Mouse (Mus musculus) ZHBTc4 (cell line): ENCODE data around the gene Tuba8.

Experiments used
- DNase-seq: peaks from one replicate; pipeline ENCODE4 v3.0.0-alpha.2; 2011; ENCODE audit warnings: low read depth, low spot score

The Tuba8 gene

DNA sequence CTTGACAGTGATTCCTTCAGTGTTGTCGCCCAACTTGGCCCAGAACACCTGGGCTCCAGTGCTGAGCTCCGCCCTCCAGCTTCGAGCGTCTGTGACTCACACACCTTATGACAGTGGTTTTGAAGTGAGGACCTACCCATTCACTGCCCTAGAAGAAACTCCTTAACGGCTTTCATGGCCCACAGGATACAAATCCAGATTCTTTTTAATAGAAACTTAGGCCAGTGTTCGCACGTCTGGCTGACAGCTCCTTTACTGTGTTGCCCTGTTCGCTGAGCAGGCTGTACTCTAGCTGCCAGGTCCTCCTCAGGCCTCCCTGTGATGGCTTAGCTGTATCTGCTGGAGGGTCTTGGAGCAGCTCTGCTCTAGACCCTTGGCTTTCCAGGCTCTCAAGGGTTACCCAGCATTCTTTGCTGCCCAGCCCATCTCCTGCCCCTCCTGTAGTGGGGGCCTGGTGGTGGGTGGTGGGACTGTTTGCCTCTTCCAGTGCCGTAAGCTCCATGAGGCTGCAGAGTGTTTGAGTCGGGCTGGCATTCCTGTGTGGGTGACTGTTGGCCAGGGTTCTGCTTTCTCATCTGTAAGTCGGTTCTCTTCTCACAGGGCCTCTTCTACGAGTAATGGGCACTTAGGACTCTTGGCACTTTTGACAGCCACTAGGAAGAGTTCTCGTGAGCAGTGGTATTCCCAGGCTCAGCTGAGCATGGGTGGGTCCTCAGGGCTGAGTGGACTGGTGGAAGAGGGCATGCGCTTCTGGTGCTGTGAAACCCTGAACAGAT is 15.4 kb upstream of the Tuba8 start:
- no peak for DNase-seq

DNA sequence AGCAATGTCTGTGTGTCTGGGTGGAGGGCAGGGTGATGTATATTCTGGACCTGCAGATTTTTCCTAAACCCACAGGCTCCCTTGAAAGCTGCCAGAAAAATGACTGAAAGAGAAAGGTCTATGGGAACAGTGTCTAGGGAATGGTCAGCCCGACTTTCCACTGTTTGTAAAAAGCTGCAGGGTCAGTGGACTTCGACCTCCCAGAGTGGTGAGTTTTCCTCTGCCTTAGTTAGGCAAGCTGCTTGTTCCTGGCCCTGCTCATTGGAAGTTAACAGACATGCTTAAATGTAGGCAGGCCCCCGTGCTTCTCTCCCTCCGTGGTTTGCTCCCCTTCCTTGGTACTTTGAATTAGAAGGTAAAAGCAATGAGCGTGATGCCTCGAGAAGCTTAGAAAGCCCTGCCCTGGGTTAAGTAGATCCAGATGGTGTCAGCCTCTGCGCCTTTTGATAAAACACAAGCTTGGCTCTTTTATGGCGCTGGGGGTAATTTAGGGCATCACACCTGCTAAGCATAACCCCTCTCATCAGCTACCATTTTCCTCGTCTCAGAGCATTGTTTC is 12.6 kb upstream of the Tuba8 start:
- DNase-seq = no peak

DNA sequence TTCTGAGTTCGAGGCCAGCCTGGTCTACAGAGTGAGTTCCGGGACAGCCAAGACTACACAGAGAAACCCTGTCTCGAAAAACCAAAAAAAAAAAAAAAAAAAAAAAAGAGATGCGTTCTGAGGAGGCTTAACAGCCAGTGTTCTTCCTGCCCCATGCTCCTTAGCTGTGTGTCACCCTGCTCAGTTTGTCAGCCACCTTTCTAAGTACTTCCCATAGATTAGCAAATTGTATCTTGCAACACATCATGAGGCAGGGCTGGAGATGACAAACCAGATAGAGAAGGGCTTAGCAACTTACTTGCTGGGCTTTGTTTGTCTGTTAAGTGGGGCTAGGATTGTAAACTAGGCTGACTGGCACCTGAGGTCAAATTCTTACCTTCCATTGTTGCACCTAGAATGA is 10.0 kb upstream of the Tuba8 start:
- DNase-seq = no peak

DNA sequence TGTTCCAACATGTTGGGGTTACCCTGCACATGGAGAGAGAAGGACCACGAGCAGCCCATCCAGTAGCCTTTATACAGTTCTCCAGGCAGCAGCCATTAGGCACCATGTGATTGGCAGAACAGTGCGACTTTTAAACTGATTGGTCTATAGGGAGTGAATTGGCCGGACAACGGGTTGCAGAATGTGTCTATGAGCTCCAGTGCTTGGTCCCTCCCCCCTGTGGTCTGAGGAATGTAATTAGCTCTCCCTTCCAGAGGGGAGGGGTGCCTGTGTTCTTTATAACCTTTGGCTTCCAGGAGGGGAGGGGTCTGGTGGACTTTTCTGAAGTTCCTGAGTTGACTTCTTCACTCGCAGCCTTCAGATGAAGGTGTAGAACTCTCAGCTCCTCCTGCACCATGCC is 8.5 kb upstream of the Tuba8 start:
- peak; percentile 72 for DNase-seq

DNA sequence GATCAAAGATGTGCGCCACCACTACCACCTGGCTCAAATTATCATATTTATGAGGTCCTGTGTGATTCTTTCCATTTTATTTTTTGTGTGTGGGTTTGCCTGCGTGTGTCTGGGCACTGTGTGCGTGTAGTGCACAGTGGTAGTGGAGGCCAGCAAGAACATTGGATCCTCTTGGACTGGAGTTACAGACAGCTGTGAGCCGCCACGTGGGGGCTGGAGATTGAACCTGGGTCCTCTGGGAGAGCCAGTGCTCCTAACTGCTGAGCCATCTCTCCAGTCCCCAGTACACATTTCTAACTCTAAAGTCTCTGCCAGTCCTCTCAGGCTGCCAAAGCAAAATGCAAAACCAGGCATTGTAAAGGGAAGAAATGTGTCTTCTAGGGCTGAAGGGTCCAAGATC is 4.0 kb upstream of the Tuba8 start:
- DNase-seq = no peak

DNA sequence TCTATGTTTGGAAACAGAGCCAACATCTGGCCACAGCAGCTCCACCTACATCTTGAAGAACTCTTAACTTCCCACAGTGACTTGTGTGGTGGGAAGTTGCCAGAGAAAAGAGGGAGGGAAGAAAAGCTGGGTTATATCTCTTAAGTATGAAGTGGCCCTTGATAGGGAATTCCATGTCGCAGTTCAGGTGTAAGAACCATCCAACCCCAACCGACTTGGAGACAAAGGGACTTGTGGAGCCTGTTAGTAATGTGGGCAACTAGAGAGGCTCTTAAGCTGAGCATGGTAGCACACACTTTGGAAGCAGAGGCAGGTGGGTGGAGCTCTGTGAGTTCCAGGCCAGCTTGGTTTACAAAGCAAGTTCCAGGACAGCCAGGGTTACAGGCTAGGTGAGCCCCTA is 912 bp upstream of the Tuba8 start:
- DNase-seq = no peak

DNA sequence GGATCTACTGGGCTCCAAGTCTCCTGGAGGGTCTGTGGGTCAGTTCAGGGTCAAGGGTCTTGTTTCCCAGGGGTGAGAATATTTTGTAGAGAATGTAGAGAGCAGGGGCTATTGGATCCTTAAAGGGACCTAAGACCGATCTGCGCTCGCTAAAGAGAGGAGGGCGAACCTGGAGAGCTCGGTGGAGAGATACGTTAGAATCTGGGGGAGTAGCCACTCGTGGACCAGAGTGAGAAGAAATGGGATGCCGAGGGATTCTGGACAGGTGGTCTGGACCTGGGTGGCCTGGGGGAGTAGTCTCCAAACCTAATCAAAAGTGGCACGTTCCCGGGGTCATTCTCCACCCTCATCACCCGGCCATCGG is 412 bp downstream of the Tuba8 start:
- DNase-seq = no peak

DNA sequence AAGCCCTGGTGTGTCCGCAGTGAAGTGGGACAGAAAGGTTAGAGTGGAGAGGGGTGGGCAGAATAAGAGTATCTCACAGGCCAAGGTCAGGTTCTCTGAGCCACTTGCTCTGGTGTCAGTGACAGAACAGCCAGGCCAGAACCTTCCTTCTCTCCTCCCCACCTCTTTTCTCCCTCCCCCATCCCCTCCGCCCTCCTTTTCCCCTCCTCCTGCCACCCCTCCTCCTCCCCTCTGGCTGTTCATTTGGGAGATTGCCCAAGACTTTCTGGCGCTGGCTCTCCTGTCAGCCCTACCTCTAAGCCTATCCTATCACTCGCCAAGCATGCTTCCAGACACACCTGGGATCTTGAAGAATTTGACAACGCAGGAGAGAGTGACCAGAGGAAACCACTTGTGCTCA is 1.2 kb downstream of the Tuba8 start:
- no peak for DNase-seq

DNA sequence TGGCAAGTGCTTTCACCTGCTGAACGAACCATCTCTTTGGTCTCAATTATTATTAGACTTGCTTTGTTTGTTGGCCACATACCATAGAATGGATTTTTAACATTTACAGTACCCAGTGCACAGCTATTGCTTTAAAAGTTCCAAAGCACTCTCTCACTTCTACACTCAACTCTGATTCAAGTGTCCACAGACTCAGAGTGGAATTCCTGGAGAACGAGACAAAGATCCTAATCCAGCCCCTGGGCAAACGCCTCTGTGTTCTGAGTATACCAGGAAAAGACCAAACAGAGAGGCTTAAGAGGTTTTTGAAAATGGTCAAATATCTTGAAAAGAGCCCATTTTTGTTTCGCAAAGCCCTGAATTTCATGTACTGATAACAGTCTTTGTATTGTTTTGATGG is 2.5 kb downstream of the Tuba8 start:
- DNase-seq = no peak

DNA sequence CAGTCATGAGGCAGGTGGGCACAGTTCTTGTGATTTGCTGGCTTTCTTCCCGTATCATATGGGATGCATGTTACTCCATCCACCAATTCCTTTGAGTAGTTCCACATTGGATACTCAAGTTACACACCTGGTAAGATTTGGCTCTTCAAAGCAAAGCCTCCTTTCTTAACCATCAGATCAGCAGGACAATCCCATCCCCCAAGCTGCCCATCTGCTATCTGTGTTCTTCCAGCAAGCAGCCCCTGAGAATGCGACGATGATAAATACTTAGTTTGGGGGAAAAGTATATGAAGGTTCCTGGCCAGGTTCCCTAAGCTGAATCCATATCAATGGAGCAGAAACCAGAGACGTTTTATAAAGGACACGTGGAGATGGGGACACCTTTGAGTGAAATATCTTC is 3.7 kb downstream of the Tuba8 start:
- no peak for DNase-seq

DNA sequence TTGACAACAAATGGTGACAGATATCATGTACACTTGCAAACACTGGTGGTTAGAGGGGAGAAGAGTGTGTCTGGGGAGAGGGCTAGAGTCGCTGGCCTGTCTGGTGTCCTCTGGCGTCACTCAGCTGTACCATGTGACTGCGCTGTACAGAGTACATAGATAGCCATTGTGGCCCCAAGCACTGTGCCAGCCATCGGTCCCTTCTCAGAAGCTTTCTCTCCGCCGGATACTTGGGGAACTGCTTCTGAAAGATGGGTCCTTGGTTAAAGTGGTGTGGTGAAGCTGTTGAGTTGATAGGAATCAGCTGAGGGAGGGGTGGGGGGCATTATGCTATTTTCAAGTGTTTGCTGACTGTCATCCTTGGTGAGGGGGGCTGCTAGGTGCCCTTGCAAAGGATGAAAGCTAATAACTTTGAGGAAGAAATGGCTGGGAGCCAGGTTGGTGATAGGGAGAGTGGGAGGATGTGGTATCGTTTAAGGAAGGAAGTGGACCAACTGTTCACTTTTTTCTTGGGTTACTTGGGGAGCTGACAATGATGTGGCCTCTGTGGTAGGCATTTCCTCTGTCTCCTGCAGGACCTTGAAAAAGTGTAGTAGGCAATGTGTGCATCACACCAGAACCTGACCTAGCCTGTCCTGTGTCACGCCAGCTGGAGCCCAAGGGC is 4.3 kb downstream of the Tuba8 start:
- DNase-seq = no peak

DNA sequence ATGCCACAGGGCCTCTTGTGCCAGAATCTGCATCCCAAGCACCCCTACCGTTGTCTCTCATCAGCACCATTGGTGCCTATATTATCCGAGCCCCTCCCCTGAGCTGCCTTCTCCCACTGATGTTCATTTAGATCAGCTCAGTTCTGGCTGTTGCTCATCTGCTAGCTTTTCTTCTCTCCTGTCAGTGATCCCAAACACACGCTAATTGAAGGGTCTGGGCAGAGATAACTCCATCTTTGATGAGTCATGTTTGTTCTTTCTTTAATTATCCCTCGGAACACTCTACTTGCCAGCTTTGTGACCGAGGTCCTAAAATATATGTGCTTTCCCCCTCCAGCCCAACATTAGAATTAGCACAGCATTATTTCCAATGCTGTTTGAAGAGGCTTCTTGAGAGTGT is 4.8 kb downstream of the Tuba8 start:
- no peak for DNase-seq

DNA sequence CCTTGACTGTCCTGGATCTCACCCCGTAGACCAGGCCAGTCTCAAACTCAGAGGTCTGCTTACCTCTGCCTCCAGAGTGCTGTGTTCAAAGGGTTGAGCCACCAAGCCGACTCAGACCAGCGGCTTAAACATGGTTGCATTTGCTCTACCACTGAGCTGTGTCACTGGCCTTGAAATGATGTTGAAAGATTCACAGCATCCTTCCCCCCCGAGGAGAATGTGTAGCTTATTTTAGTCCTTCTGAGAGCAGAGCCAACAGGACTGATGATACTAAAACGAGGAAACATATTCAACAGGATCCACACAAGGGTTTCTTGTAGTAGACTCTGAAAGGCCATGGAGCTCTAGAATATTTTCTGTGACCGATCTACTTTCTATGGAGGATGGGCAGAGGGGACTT is 5.4 kb downstream of the Tuba8 start:
- DNase-seq = no peak

DNA sequence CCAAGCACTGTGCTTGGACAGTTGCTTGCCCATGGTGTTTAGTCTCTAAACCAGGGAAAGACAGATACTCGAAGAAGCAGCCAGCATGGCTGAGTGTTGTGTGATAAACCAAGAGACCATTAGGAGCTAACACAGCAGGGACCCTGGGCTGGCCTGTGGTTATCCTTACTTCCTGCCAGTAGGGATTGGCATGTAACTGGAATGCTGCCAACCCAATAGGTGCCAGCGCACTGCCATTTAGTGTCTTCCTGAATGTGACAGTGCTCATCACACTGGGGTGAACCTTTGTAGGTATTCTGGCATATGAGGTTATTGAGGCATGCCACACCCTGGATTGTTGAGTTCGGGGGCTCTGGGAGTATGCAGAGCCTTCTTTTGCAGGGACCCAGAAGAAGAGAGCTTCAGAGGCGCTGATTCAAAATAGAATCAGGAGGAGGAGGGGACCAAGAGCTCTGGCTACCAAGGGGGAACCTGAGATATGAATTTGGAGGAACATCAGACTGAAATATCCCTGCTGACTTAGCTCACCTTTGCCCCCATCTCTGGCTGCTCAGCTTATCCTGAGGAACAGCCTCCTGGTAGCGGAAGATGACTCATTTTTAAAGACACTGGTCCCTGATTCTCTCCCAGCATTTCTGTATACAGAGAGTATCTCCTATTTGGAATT is 6.2 kb downstream of the Tuba8 start:
- no peak for DNase-seq

DNA sequence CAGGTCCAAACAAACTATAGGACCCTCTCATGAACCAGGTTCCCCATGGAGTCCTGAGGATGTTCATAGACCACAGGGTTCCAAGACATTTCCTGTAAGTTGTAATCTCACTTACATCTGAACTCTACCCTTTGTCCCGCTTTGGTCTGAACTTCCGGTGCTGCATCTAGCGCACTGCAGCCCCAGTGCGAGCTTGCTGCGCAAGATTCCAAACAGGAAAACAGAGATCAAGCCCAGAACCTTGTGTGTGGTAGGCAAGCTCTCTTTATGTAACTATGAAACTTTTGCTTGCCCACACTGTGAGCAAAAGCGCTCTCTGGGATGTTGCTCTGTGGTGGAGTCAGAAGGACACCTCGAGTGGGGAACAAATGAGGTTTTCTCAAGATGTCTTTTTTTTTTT is 7.5 kb downstream of the Tuba8 start:
- no peak for DNase-seq

DNA sequence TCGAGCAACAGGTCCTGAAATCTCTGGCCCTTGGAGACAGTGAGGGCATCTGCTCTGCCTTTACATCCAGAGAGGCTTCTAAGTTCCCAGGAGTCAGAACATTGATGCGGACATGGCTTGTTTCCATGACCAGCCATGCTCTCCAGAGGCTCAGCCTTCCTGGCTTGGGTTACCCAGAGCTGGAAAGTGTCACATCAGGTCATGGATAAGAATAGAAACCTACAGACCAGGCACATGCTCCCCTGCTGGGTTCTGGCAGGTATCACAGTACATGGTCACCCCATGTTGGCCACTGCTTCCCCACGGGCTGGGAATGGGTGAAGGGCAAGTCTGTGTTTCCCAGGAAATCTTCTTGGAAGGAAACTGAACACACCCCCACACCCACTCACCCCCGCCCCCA is 8.9 kb downstream of the Tuba8 start:
- DNase-seq = no peak

DNA sequence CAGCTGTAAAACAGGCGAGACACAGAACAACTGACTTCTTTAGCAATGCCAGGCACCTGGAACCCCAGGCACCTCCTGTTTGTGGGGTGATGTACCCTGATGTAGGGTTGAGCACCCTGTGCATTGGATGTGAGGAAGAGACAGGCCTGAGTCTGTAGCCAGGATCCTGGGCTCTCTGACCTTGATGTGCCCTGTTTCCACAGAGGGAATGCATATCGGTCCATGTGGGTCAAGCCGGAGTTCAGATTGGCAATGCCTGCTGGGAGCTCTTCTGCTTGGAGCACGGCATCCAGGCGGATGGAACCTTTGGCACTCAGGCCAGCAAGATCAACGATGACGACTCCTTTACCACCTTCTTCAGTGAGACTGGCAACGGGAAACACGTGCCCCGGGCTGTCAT is 9.7 kb downstream of the Tuba8 start:
- no peak for DNase-seq

DNA sequence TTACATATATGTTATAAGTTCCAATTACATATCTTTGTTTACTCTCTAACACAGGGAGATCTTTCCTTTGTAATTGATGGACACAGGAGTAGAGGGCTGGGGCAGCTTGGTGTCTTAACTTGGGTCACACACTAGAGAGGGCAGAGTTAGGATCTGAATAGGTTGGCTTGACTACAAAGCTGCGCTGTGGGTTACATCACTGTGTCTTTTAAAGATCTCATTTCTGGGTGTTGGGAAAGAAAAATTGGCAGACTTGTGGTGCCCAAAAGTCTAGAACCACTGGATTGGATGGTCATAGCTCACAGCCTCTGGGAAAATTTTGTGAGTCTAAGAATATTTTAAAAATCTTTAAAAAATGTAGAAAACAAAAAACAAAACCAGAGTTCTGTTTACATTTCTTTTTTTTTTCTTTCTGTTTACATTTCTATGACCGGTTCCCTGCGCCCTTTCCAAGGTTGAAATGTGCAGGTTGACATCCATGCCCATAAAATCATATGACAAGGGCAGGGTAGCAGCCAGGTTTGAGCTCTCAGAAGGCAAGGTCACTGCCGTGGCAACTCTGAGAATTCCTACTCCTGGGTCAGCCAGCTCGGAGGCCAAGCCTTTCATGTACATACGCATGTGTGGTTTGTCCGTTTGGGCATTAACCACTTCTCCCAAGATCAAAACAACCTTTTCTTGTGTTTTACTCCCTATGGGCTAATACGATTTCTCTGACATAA is 11.5 kb downstream of the Tuba8 start:
- DNase-seq = no peak

DNA sequence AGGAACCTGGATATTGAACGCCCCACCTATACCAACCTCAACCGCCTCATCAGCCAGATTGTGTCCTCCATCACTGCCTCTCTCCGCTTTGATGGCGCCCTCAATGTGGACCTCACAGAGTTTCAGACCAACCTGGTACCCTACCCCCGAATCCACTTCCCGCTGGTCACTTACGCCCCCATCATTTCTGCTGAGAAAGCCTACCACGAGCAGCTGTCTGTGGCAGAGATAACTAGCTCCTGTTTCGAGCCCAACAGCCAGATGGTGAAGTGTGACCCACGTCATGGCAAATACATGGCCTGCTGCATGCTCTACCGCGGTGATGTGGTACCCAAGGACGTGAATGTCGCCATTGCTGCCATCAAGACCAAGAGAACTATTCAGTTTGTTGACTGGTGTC is 12.5 kb downstream of the Tuba8 start:
- no peak for DNase-seq

DNA sequence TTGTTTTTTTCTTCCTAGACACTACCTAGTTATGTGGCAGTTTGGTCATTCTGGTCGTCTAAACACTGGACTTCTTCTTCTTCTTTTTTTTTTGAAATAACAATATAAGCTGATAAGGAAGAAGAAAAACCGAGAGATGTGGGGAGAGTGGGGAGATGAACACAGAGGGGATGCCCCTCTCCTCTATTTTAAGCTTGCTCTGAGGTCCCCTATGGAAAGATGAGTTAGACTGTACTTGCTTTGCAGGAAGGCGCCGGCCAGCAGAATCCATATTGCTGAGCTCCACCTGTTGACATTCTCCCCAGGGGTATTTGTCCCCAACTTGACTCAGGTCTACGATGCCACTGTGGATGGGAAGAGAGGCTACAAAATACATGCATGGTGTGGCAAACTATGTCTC is 13.6 kb downstream of the Tuba8 start:
- no peak for DNase-seq

DNA sequence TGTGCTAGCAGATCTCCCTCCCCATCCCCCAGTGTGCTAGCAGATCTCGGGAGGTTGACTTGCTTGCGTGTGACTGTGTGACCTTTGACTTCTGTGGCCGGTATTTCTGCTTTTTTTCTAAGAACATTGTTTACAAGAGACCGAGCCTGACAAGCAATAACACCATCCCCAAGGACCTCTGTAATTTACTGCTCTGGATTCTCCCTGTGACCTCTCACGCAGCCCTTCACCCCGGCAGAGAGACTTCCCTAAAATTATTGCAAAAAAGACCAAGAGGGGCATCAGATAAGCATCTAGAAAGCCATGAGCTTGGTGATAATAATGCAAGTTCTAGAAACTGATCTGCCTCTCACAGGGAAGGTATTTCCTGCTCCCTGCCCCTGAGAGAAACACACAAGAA is 14.5 kb downstream of the Tuba8 start:
- no peak for DNase-seq

DNA sequence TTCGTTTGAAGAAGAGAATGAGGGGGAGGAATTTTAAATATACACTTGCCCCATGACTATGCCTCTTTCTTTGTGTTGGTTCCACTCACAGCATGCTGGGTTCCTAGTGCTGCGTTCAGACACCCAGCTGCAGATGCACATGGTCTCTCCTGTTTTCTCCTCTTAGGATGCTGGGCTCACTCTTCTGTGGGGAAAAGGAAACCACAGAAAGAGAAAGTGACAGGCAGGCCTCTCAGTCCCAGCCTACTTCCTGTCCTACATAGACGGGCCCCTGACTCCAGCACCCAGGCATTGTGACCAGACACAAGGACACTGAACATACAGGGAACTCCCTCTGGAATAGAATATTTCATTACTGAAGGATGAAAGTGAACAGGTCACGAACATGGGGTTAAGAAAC is 15.5 kb downstream of the Tuba8 start:
- no peak for DNase-seq
